Mouse (Mus musculus) Patski (cell line): ENCODE measurements around the gene Per1. TPM values are rescaled to one million over a fixed set of nuclear protein-coding genes. Genes with fewer than 3 reads are reported as not detected.

Experiments used
- ATAC-seq: fragments of 100-300 bp; one replicate; pipeline ENCODE4 v1.8.0; 2021
- CTCF ChIA-PET: fragments of 350-600 bp; sonication (Branson Sonifier 250); formaldehyde crosslinking; loops from one replicate; lab custom pipeline; 2022; ENCODE audit warnings: inconsistent platforms; lab: Charles Lee
- POLR2A ChIA-PET: fragments of 350-600 bp; sonication (Branson Sonifier 250); formaldehyde crosslinking; loops from one replicate; lab custom pipeline; 2022; ENCODE audit warnings: antibody characterized with exemption, inconsistent platforms; lab: Charles Lee
- DNase-seq: peaks from one replicate; pipeline ENCODE4 v3.0.0-alpha.2; 2011; ENCODE audit warnings: low read depth, low spot score
- H3K27me3 ChIP-seq: fragments of 371-371 bp; one replicate; pipeline ENCODE4 v1.5.1; 2021
- CTCF ChIP-seq: fragments of 100-300 bp; IDR thresholded peaks from one replicate; pipeline ENCODE4 v1.5.1; 2021
- in situ Hi-C: fragments of 300-500 bp; cut with MboI; formaldehyde crosslinking; loops from 3 replicates; pipeline ENCODE4 v1.11.1; 2018; ENCODE audit warnings: low pct_unique_long_range_greater_than_20kb, mixed read lengths
- polyA plus RNA-seq: library from polyadenylated mRNA; unstranded; gene quantifications from one replicate; pipeline ENCODE4 v1.2.3, GENCODE M21; 2021

Gene Per1
- polyA plus RNA-seq, 1 experiment from 2014 or later, result 10.8 TPM

DNA sequence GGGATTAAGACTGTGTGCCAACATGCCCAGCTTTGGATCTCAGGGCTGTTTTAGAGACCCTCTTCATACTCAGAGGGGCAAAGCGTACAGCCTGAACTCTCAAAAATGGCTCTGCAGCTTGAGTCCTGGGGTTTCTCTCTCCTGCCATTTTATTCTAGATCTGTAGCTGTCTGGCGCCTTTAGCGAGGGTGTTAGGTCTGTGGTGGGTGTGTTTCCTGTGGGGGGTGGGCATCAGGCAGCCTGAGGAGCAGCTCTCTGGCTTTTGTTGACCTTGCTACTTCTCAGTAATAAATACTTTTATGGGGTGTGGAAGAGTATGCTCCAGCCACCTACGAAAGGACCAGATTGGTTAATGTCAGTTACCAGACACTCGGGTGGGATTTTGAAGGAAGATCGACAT, 17.0 kb upstream of the Per1 start:
- POLR2A ChIA-PET, result interaction anchor here (1.1 kb wide), 1 partner anchor 9 kb away, joined by 3 read pairs; no protein-coding TSS in a partner anchor
- CTCF ChIA-PET, result interaction anchor here (0.7 to 1.1 kb wide), 3 partner anchors 9 to 46 kb away, joined by 3 read pairs; no protein-coding TSS in a partner anchor
- DNase-seq, result no peak
- in situ Hi-C loops, result loop anchor here (25.0 kb wide), 1 partner anchor 909 kb away; the partner anchor contains the start of genes Ctdnep1, Elp5, Gabarap and Phf23
- no peaks in the 10 kb centered on the region for H3K27me3 ChIP-seq
- TF ChIP-seq CTCF, result no peak
- no peak for ATAC-seq

GRCm38 (mm10) chr11:69078805-69079438, 16.1 kb upstream of the Per1 start:
- POLR2A ChIA-PET, result interaction anchor here (0.6 to 1.2 kb wide), 6 partner anchors 8 to 1157 kb away, joined by 3 to 6 read pairs (median 4); partner anchors contain the start of genes 9130213A22Rik, Per1 and Vamp2
- ATAC-seq, result no peak
- no peak for TF ChIP-seq CTCF
- no peak for DNase-seq
- CTCF ChIA-PET, result interaction anchor here (1.4 to 2.1 kb wide), 3 partner anchors 12 to 43 kb away, joined by 6 to 8 read pairs (median 7); partner anchors contain the start of gene 9130213A22Rik
- in situ Hi-C loops, result loop anchor here (25.0 kb wide), 1 partner anchor 908 kb away; the partner anchor contains the start of genes Ctdnep1, Elp5, Gabarap and Phf23
- no peaks in the 10 kb centered on the region for H3K27me3 ChIP-seq

GRCm38 (mm10) chr11:69080102-69080854, 14.7 kb upstream of the Per1 start:
- DNase-seq (no peak), ATAC-seq (no peak)
- CTCF ChIA-PET, result interaction anchor here (1.1 to 2.1 kb wide), 4 partner anchors 12 to 42 kb away, joined by 5 to 8 read pairs (median 6); partner anchors contain the start of genes 9130213A22Rik and Per1
- no peaks in the 10 kb centered on the region for H3K27me3 ChIP-seq
- POLR2A ChIA-PET, result interaction anchor here (0.6 to 1.1 kb wide), 3 partner anchors 12 to 43 kb away, joined by 3 to 6 read pairs (median 6); partner anchors contain the start of gene 9130213A22Rik
- in situ Hi-C loops, result loop anchor here (25.0 kb wide), 1 partner anchor 907 kb away; the partner anchor contains the start of genes Ctdnep1, Elp5, Gabarap and Phf23
- no peak for TF ChIP-seq CTCF

DNA sequence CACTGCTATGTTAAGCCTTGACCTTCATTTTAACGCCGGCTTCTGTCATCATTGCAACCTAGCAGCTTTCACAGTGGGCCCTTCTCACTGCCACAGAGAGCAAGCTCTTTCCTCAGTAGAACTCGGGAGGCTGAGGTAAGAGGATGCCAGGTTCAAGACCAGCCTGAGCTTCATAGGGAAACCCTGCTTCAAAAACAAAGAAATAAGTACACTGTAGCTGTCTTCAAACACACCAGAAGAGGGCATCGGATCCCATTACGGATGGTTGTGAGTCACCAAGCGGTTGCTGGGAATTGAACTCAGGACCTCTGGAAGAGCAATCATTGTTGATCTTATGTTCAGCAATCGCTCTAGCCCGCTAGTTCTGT, 14.2 kb upstream of the Per1 start:
- no peak for TF ChIP-seq CTCF
- ATAC-seq (no peak), DNase-seq (no peak)
- POLR2A ChIA-PET, result interaction anchor here (0.6 kb wide), 1 partner anchor 42 kb away, joined by 6 read pairs; no protein-coding TSS in a partner anchor
- H3K27me3 ChIP-seq, result no peaks in the 10 kb centered on the region
- in situ Hi-C loops, result loop anchor here (25.0 kb wide), 1 partner anchor 906 kb away; the partner anchor contains the start of genes Ctdnep1, Elp5, Gabarap and Phf23
- CTCF ChIA-PET, result no interaction called here

DNA sequence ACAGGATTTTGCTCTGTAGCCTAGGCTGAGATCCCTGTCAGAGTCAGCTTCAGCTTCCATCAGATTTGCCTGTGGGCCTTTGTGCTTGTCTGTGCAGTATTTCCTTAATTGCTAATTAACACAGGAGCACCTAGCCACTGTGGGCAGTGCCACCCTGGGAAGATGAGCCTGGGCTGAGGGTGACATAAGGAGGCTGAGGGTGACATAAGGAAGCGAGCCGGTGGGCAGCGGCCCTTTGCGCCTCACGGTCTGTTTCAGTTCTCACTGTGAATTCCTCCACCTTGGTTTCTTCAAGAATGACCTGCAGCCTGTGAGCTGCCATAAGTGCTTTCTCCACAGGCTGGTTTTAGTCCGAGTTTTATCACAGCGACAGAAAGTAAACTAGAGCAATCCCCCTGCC, 13.4 kb upstream of the Per1 start:
- no peak for DNase-seq
- ChIA-PET POLR2A (no interaction called here), CTCF (interaction anchor here (1.0 to 1.4 kb wide), 2 partner anchors 12 to 42 kb away, joined by 3 to 5 read pairs; partner anchors contain the start of gene 9130213A22Rik)
- no peak for ATAC-seq
- in situ Hi-C loops, result loop anchor here (25.0 kb wide), 1 partner anchor 906 kb away; the partner anchor contains the start of genes Ctdnep1, Elp5, Gabarap and Phf23
- no peaks in the 10 kb centered on the region for H3K27me3 ChIP-seq
- TF ChIP-seq CTCF, result no peak

- no peak for DNase-seq
- in situ Hi-C loops, result loop anchor here (25.0 kb wide), 1 partner anchor 902 kb away; the partner anchor contains the start of genes Ctdnep1, Elp5, Gabarap and Phf23
- H3K27me3 ChIP-seq, result no peaks in the 10 kb centered on the region
- POLR2A ChIA-PET, result no interaction called here
- no peak for ATAC-seq
- no peak for TF ChIP-seq CTCF
- CTCF ChIA-PET, result interaction anchor here (1.2 to 2.2 kb wide), 2 partner anchors 10 to 19 kb away, joined by 3 to 8 read pairs; no protein-coding TSS in a partner anchor
These were observed 9.4 kb upstream of the Per1 start for GRCm38 (mm10) chr11:69085608-69086007.

DNA sequence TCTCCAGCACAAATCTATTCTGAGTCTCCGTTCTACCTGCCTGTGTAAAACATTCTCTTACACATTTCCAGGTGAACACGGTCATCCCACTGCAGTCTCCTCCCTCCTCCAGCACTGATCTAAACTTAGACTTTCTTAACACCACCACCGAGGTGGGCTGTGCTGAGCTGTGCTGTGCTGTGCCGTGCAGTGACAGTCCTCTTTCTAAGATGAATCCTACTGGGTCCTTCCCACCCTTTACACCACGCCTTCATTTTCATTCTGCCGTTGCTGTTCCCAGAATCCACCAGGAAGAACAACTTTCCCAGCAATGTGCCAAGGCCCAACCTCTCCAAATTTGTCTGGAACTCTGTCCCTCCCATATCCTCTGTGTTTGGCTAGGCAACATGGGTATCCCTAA, 8.6 kb upstream of the Per1 start:
- CTCF ChIA-PET, result interaction anchor here (2.2 kb wide), 1 partner anchor 19 kb away, joined by 8 read pairs; no protein-coding TSS in a partner anchor
- ATAC-seq (no peak), DNase-seq (no peak)
- TF ChIP-seq CTCF, result no peak
- in situ Hi-C loops, result loop anchor here (25.0 kb wide), 1 partner anchor 901 kb away; the partner anchor contains the start of genes Ctdnep1, Elp5, Gabarap and Phf23
- POLR2A ChIA-PET, result interaction anchor here (0.7 kb wide), 1 partner anchor 8 kb away, joined by 3 read pairs; no protein-coding TSS in a partner anchor
- H3K27me3 ChIP-seq, result no peaks in the 10 kb centered on the region

GRCm38 (mm10) chr11:69087082-69087481, 7.9 kb upstream of the Per1 start:
- no peak for TF ChIP-seq CTCF
- DNase-seq (no peak), ATAC-seq (no peak)
- no peaks in the 10 kb centered on the region for H3K27me3 ChIP-seq
- ChIA-PET CTCF (interaction anchor here (1.1 to 2.2 kb wide), 2 partner anchors 20 to 37 kb away, joined by 3 to 8 read pairs; no protein-coding TSS in a partner anchor), POLR2A (interaction anchor here (0.7 to 1.4 kb wide), 3 partner anchors 9 to 13 kb away, joined by 3 to 9 read pairs (median 3); no protein-coding TSS in a partner anchor)
- in situ Hi-C loops, result loop anchor here (25.0 kb wide), 1 partner anchor 900 kb away; the partner anchor contains the start of genes Ctdnep1, Elp5, Gabarap and Phf23

- in situ Hi-C loops, result loop anchor here (25.0 kb wide), 1 partner anchor 900 kb away; the partner anchor contains the start of genes Ctdnep1, Elp5, Gabarap and Phf23
- no peak for TF ChIP-seq CTCF
- ChIA-PET CTCF (interaction anchor here (1.1 to 2.2 kb wide), 2 partner anchors 21 to 36 kb away, joined by 3 to 8 read pairs; no protein-coding TSS in a partner anchor), POLR2A (interaction anchor here (0.9 to 1.4 kb wide), 4 partner anchors 8 to 21 kb away, joined by 3 to 9 read pairs (median 4); no protein-coding TSS in a partner anchor)
- H3K27me3 ChIP-seq, result no peaks in the 10 kb centered on the region
- ATAC-seq (no peak), DNase-seq (no peak)
These were observed 7.4 kb upstream of the Per1 start for GRCm38 (mm10) chr11:69087597-69087996.
